Mouse (Mus musculus) CD4-positive, CD25-positive, alpha-beta regulatory T cell (primary cell): ENCODE results near the gene Gm13693. TPM values are rescaled to one million over a fixed set of nuclear protein-coding genes. Genes with fewer than 3 reads are reported as not detected.

Source experiments
- polyA plus RNA-seq: library from polyadenylated mRNA; unstranded; fragments of 100-300 nt; shearing (Covaris generic); gene quantifications from one replicate; pipeline ENCODE4 v1.2.1, GENCODE M21; 2017

The Gm13693 gene
- polyA plus RNA-seq = not detected

GRCm38 (mm10) chr2:83961203-83961602, at the start of gene Gm13693:
TSS of gene Gm13693 (plus strand) at chr2:83961503.

GRCm38 (mm10) chr2:83940931-83941361, 20.4 kb upstream of the Gm13693 start, which contains the start of gene Zswim2:
TSS of gene Zswim2 (minus strand) at chr2:83941228.

GRCm38 (mm10) chr2:83955393-83955792, 5.9 kb upstream of the Gm13693 start, which contains the start of gene Gm13698:
TSS of gene Gm13698 (plus strand) at chr2:83955693.

GRCm38 (mm10) chr2:83967013-83967412, 5.7 kb downstream of the Gm13693 start, which contains the start of gene Gm13695:
TSS of gene Gm13695 (plus strand) at chr2:83967313.

GRCm38 (mm10) chr2:83972823-83973222, 11.5 kb downstream of the Gm13693 start, which contains the start of gene Gm13696:
TSS of gene Gm13696 (plus strand) at chr2:83973123.

GRCm38 (mm10) chr2:83978633-83979032, 17.3 kb downstream of the Gm13693 start, which contains the start of gene Gm13694:
TSS of gene Gm13694 (plus strand) at chr2:83978933.

GRCm38 (mm10) chr2:83984443-83984842, 23.1 kb downstream of the Gm13693 start, which contains the start of gene Gm13697:
TSS of gene Gm13697 (plus strand) at chr2:83984743.

GRCm38 (mm10) chr2:83990253-83990652, 28.9 kb downstream of the Gm13693 start, which contains the start of gene Gm13691:
TSS of gene Gm13691 (plus strand) at chr2:83990553.

Other genes starting within 250 kb of the Gm13693 start
- 58.9 TPM for gene Itgav, start 237.1 kb upstream of the Gm13693 start, polyA plus RNA-seq
- gene Fam171b, start 148.9 kb upstream of the Gm13693 start, polyA plus RNA-seq = 0.37 TPM
- not detected for gene Zswim2, start 20.3 kb upstream of the Gm13693 start, polyA plus RNA-seq
- not detected for gene Gm13698, start 5.8 kb upstream of the Gm13693 start, polyA plus RNA-seq
- not detected for gene Gm13695, start 5.8 kb downstream of the Gm13693 start, polyA plus RNA-seq
- gene Gm13696, start 11.6 kb downstream of the Gm13693 start, polyA plus RNA-seq = not detected
- not detected for gene Gm13694, start 17.4 kb downstream of the Gm13693 start, polyA plus RNA-seq
- not detected for gene Gm13697, start 23.2 kb downstream of the Gm13693 start, polyA plus RNA-seq
- gene Gm13691, start 29.1 kb downstream of the Gm13693 start, polyA plus RNA-seq = not detected